Mouse (Mus musculus) fat pad, adult 2 months (tissue): ENCODE results near the gene Ankrd23.

Experiments used
- DNase-seq: peaks from one replicate; pipeline ENCODE4 v3.0.0-alpha.2; 2011; ENCODE audit warnings: low read depth, low spot score; ENCODE audit errors: extremely low read depth

Ankrd23 gene

GRCm38 (mm10) chr1:36564101-36564500, 27.4 kb upstream of the Ankrd23 start:
- DNase-seq, result no peak

GRCm38 (mm10) chr1:36563632-36564031, 26.9 kb upstream of the Ankrd23 start:
- no peak for DNase-seq

- DNase-seq, result no peak
Observed at GRCm38 (mm10) chr1:36563197-36563596, 26.5 kb upstream of the Ankrd23 start.

GRCm38 (mm10) chr1:36562388-36562787, 25.7 kb upstream of the Ankrd23 start:
- no peak for DNase-seq

GRCm38 (mm10) chr1:36560903-36561302, 24.2 kb upstream of the Ankrd23 start:
- no peak for DNase-seq

GRCm38 (mm10) chr1:36559888-36560287, 23.2 kb upstream of the Ankrd23 start:
- no peak for DNase-seq

- DNase-seq, result no peak
Observed at GRCm38 (mm10) chr1:36559256-36559655, 22.6 kb upstream of the Ankrd23 start.

GRCm38 (mm10) chr1:36558031-36558993, 21.6 kb upstream of the Ankrd23 start, which contains the start of gene Sema4c:
Gene Sema4c (minus strand): TSS chr1:36558349.
- DNase-seq, result no peak

- DNase-seq, result no peak
Observed at GRCm38 (mm10) chr1:36557457-36558011, 20.9 kb upstream of the Ankrd23 start.

- no peak for DNase-seq
Observed at GRCm38 (mm10) chr1:36556553-36557456, 20.1 kb upstream of the Ankrd23 start.

GRCm38 (mm10) chr1:36555798-36556395, 19.2 kb upstream of the Ankrd23 start:
- DNase-seq, result no peak

- no peak for DNase-seq
Observed at GRCm38 (mm10) chr1:36554633-36555399, 18.1 kb upstream of the Ankrd23 start.

GRCm38 (mm10) chr1:36552506-36552905, 15.8 kb upstream of the Ankrd23 start:
- no peak for DNase-seq

GRCm38 (mm10) chr1:36551904-36552303, 15.2 kb upstream of the Ankrd23 start:
- DNase-seq, result no peak

- no peak for DNase-seq
Observed at GRCm38 (mm10) chr1:36550075-36550863, 13.6 kb upstream of the Ankrd23 start.

- no peak for DNase-seq
Observed at GRCm38 (mm10) chr1:36549491-36549890, 12.8 kb upstream of the Ankrd23 start.

GRCm38 (mm10) chr1:36548771-36549170, 12.1 kb upstream of the Ankrd23 start:
- DNase-seq, result no peak

GRCm38 (mm10) chr1:36547981-36548598, 11.4 kb upstream of the Ankrd23 start:
- DNase-seq, result no peak
